In genomic region chr6:4008501-4009040, GRCm38 (mm10) we compare ENCODE assay signal across 25 mouse cellular contexts. TPM values are rescaled to one million over a fixed set of nuclear protein-coding genes. Genes with fewer than 3 reads are reported as not detected.
A peak's percentile ranks its signal among the peaks of the same experiment; 100 is the strongest.
DNase-seq lines count a peak whose midpoint lies in the region; ATAC-seq and TF ChIP-seq lines count a peak whose summit lies in the region.
"Had no signal": no experiment of that assay in that cellular context is flagged by ENCODE, and none has a peak within 500 bp of the region (broad histone marks: within the 10 kb centered on the region; RNA-seq: fewer than 3 reads in every experiment).

No protein-coding gene starts in this region.

- H3K27ac ChIP-seq in gastrocnemius, adult 2 months, result peak overlapping the region; percentile 92
- no peak overlapping the region for H3K27ac ChIP-seq in kidney, adult 2 months (ENCODE audit: insufficient read depth, low read depth, low read length)
- peak overlapping the region; percentile 75 for H3K27ac ChIP-seq in brown adipose tissue, adult 24 weeks (replicated peaks; ENCODE audit: low read depth, low read length)
- H3K27ac ChIP-seq: embryonic facial prominence, embryonic 13.5 days; hindbrain, embryonic 12.5 days; kidney, embryonic 15.5 days; layer of hippocampus, adult 2 months; neural tube, embryonic 12.5 days had no signal

- no peak for TF ChIP-seq CTCF in gastrocnemius, adult 2 months (IDR thresholded peaks at IDR 0.05)
- no peak for TF ChIP-seq CTCF in kidney, adult 2 months (conservative IDR thresholded peaks at IDR 0.05; ENCODE audit: insufficient read depth, insufficient read length, low read depth, low read length)

- peak overlapping the region; percentile 81 for H3K4me3 ChIP-seq in gastrocnemius, adult 2 months
- no peak overlapping the region for H3K4me3 ChIP-seq in kidney, adult 2 months (ENCODE audit: insufficient read depth, low read depth, low read length)
- H3K4me3 ChIP-seq in brown adipose tissue, adult 24 weeks (ENCODE audit: insufficient read depth, low read depth, low read length), result peak overlapping the region; percentile 2; the same call in 1 of the 2 replicates
- H3K4me3 ChIP-seq: embryonic facial prominence, embryonic 13.5 days; hindbrain, embryonic 12.5 days; kidney, embryonic 15.5 days; layer of hippocampus, adult 2 months; neural tube, embryonic 12.5 days had no signal

- no peaks in the 10 kb centered on the region for H3K36me3 ChIP-seq in kidney, adult 2 months (ENCODE audit: control insufficient read depth, insufficient read depth, low read length)
- H3K36me3 ChIP-seq: embryonic facial prominence, embryonic 13.5 days; hindbrain, embryonic 12.5 days; kidney, embryonic 15.5 days; neural tube, embryonic 12.5 days had no signal

- ATAC-seq in megakaryocyte-erythroid progenitor cell, adult 5-6 weeks (replicated peaks; ENCODE audit: low FRiP score, low TSS enrichment, poor library complexity, severe bottlenecking), result no peak
- ATAC-seq: forebrain, postnatal 0 days; inflammation-experienced regulatory T-cells, adult 6 months had no signal

- DNase-seq in gastrocnemius, adult 2 months, result peak; percentile 28
- DNase-seq in gastrocnemius, postnatal 36 days, result no peak
- peak; percentile 26 for DNase-seq in kidney, adult 2 months
- DNase-seq in kidney, adult 8-10 months, result no peak
- DNase-seq in lung, postnatal 25 days (ENCODE audit: low spot score), result peak; percentile 43
- DNase-seq: adrenal gland, postnatal 10 days; cerebellum, adult 2 months; forebrain, postnatal 0 days; left cerebral cortex, postnatal 4 days; right cerebral cortex, postnatal 14 days had no signal

- intact Hi-C loops in gastrocnemius, adult 2 months (cut with DNase I), result no loop called here
- intact Hi-C loops in gastrocnemius, postnatal 36 days (cut with DNase I), result no loop called here

- H3K27me3 ChIP-seq in kidney, adult 2 months (replicated peaks; ENCODE audit: control insufficient read depth, insufficient read depth, low read length), result no peaks in the 10 kb centered on the region
- H3K27me3 ChIP-seq: CH12.LX; embryonic facial prominence, embryonic 13.5 days; hindbrain, embryonic 12.5 days; kidney, embryonic 15.5 days; neural tube, embryonic 12.5 days had no signal

- 28% methylated on average over 2 of the region's 2 CpGs for WGBS in kidney, adult 2 months

- TF ChIP-seq POLR2A in kidney, adult 2 months (IDR thresholded peaks at IDR 0.05; ENCODE audit: low read depth, low read length), result no peak

- H3K4me1 ChIP-seq in kidney, adult 2 months (ENCODE audit: control insufficient read depth, insufficient read depth, low read length), result no peaks in the 10 kb centered on the region
- H3K4me1 ChIP-seq in brown adipose tissue, adult 24 weeks (ENCODE audit: control insufficient read depth, insufficient read depth, insufficient read length, low read length), result peaks cover 2% of the 10 kb centered on the region; the same call in 1 of the 2 replicates
- H3K4me1 ChIP-seq: kidney, embryonic 15.5 days had no signal

RNA-seq across cellular contexts. Expression of gene Gng11, which starts 4.9 kb away (rescaled TPM):
- 10 to 100 TPM; 13.6 to 25.7 TPM for total RNA-seq in gastrocnemius, adult 2 months (2021)
- total RNA-seq in gastrocnemius, postnatal 36 days (2021), result 10 to 100 TPM; 17.8 to 22.3 TPM
- polyA plus RNA-seq in kidney, adult 2 months (2012; rRNA removed), result 7.2 and 10.5 TPM in 2 replicates
- polyA plus RNA-seq in brown adipose tissue, adult 24 weeks (2012; ENCODE audit: insufficient read depth, insufficient read length, missing spikeins), result 82.4 and 105 TPM in 2 replicates
- 3.8 and 6.4 TPM in 2 replicates for total RNA-seq in megakaryocyte-erythroid progenitor cell, adult 5-6 weeks (2014; fragmentation: Nextera tagmentation)
- 1.1 and 8.3 TPM in 2 replicates for total RNA-seq in megakaryocyte-erythroid progenitor cell, adult 5-6 weeks (2017)
- total RNA-seq: CH12.LX had no signal
- polyA plus RNA-seq: inflammation-experienced regulatory T-cells, adult 6 months had no signal

RNA-seq across cellular contexts. Expression of gene Gngt1, which starts 15.0 kb away (rescaled TPM):
- not detected for total RNA-seq in gastrocnemius, adult 2 months (2021)
- total RNA-seq in gastrocnemius, postnatal 36 days (2021), result not detected
- polyA plus RNA-seq in kidney, adult 2 months (2012; rRNA removed), result not detected in 2 replicates
- polyA plus RNA-seq in brown adipose tissue, adult 24 weeks (2012; ENCODE audit: insufficient read depth, insufficient read length, missing spikeins), result not detected in 2 replicates
- not detected in 2 replicates for total RNA-seq in megakaryocyte-erythroid progenitor cell, adult 5-6 weeks (2014; fragmentation: Nextera tagmentation)
- total RNA-seq in megakaryocyte-erythroid progenitor cell, adult 5-6 weeks (2017), result not detected in 2 replicates
- total RNA-seq: adrenal gland, postnatal 10 days; CH12.LX; common myeloid progenitor, adult 5-6 weeks; forebrain, postnatal 0 days; layer of hippocampus, adult 2 months; left cerebral cortex, adult 18-20 months; left cerebral cortex, postnatal 4 days; monocyte, adult 5-6 weeks had no signal
- polyA plus RNA-seq: cerebellum, adult 2 months; forebrain, postnatal 0 days; gonadal fat pad, adult 2 months; hindbrain, embryonic 12.5 days; inflammation-experienced regulatory T-cells, adult 6 months; kidney, embryonic 15.5 days; liver, adult 2 months; midbrain, embryonic 11.5 days; neural tube, embryonic 12.5 days had no signal

RNA-seq across cellular contexts. Expression of gene Tfpi2, which starts 19.9 kb away (rescaled TPM):
- under 1 TPM; 0.26 to 0.64 TPM for total RNA-seq in gastrocnemius, adult 2 months (2021)
- total RNA-seq in gastrocnemius, postnatal 36 days (2021), result under 1 TPM; 0.32 to 0.46 TPM
- polyA plus RNA-seq in kidney, adult 2 months (2012; rRNA removed), result 30.0 and 37.3 TPM in 2 replicates
- 0.75 and 1.1 TPM in 2 replicates for polyA plus RNA-seq in brown adipose tissue, adult 24 weeks (2012; ENCODE audit: insufficient read depth, insufficient read length, missing spikeins)
- total RNA-seq in megakaryocyte-erythroid progenitor cell, adult 5-6 weeks (2014; fragmentation: Nextera tagmentation), result 0.89 TPM in 1 of 2 replicates, not detected in the other
- total RNA-seq in megakaryocyte-erythroid progenitor cell, adult 5-6 weeks (2017), result not detected in 2 replicates
- total RNA-seq: CH12.LX; layer of hippocampus, adult 2 months; left cerebral cortex, adult 18-20 months; left cerebral cortex, postnatal 4 days; monocyte, adult 5-6 weeks had no signal
- polyA plus RNA-seq: inflammation-experienced regulatory T-cells, adult 6 months had no signal

Comparison
In these comparisons a context has a peak if more than half of its experiments do, and no peak if none do; other contexts are left out.
1. DNase-seq: peak in gastrocnemius, adult 2 months (single experiment), kidney, adult 2 months (single experiment) and lung, postnatal 25 days (single experiment); none in gastrocnemius, postnatal 36 days (0 of 2) and kidney, adult 8-10 months (0 of 2).